In genomic region chr11:115812095-115812494, GRCm38 (mm10) we compare ENCODE assay signal across 9 mouse cellular contexts. TPM values are rescaled to one million over a fixed set of nuclear protein-coding genes. Genes with fewer than 3 reads are reported as not detected.
DNase-seq lines count a peak whose midpoint lies in the region; ATAC-seq lines count a peak whose summit lies in the region.
"Had no signal": no experiment of that assay in that cellular context is flagged by ENCODE, and none has a peak within 500 bp of the region (broad histone marks: within the 10 kb centered on the region; RNA-seq: fewer than 3 reads in every experiment).

No protein-coding gene starts in this region.

- no peak overlapping the region for H3K27ac ChIP-seq in forebrain, embryonic 14.5 days (ENCODE audit: low read depth, low read length)
- H3K27ac ChIP-seq in hindbrain, embryonic 16.5 days (ENCODE audit: low read depth, low read length): peak overlapping the region; percentile 44
- peak overlapping the region; percentile 84 for H3K27ac ChIP-seq in liver, embryonic 13.5 days
- peak overlapping the region; percentile 76; the same call in 1 of the 2 replicates for H3K27ac ChIP-seq in neural tube, embryonic 15.5 days (replicated peaks)

- peak overlapping the region; percentile 89 for H3K9ac ChIP-seq in forebrain, embryonic 14.5 days (ENCODE audit: low read length)
- H3K9ac ChIP-seq in hindbrain, embryonic 16.5 days (ENCODE audit: low read depth, low read length): peak overlapping the region; percentile 63
- peak overlapping the region; percentile 87 for H3K9ac ChIP-seq in liver, embryonic 13.5 days
- peak overlapping the region; percentile 48 for H3K9ac ChIP-seq in neural tube, embryonic 15.5 days (replicated peaks)

- peak; percentile 64 for DNase-seq in adrenal gland, adult 8-10 months
- no peak for DNase-seq in forebrain, embryonic 14.5 days (ENCODE audit: low spot score)
- no peak for DNase-seq in liver, embryonic 13.5 days
- no peak for DNase-seq in frontal cortex, postnatal 14 days (ENCODE audit: low spot score in 2 of 2)
- DNase-seq in natural killer cell, adult 2 months (ENCODE audit: low spot score in 2 of 2): no peak

- 31% methylated on average over 7 of the region's 7 CpGs for WGBS in forebrain, embryonic 14.5 days
- 20% methylated on average over 7 of the region's 7 CpGs for WGBS in hindbrain, embryonic 16.5 days
- WGBS in liver, embryonic 13.5 days (ENCODE audit: insufficient replicate concordance): 70% methylated on average over 7 of the region's 7 CpGs
- WGBS in neural tube, embryonic 15.5 days: 33% methylated on average over 7 of the region's 7 CpGs

- H3K4me3 ChIP-seq in forebrain, embryonic 14.5 days (ENCODE audit: low read depth, low read length): peak overlapping the region; percentile 97
- peak overlapping the region; percentile 91 for H3K4me3 ChIP-seq in hindbrain, embryonic 16.5 days (ENCODE audit: low read length)
- H3K4me3 ChIP-seq in liver, embryonic 13.5 days (replicated peaks): peak overlapping the region; percentile 76
- peak overlapping the region; percentile 84 for H3K4me3 ChIP-seq in neural tube, embryonic 15.5 days (replicated peaks)

- H3K4me2 ChIP-seq in forebrain, embryonic 14.5 days (ENCODE audit: low read length): peak overlapping the region; percentile 66
- H3K4me2 ChIP-seq in hindbrain, embryonic 16.5 days (ENCODE audit: low read length): peak overlapping the region; percentile 98
- H3K4me2 ChIP-seq in liver, embryonic 13.5 days: peak overlapping the region; percentile 95
- H3K4me2 ChIP-seq in neural tube, embryonic 15.5 days: peak overlapping the region; percentile 96

- no peaks in the 10 kb centered on the region for H3K27me3 ChIP-seq in forebrain, embryonic 14.5 days (replicated peaks; ENCODE audit: control insufficient read depth, insufficient read depth, low read length)
- no peaks in the 10 kb centered on the region for H3K27me3 ChIP-seq in hindbrain, embryonic 16.5 days (replicated peaks; ENCODE audit: control insufficient read depth, insufficient read depth, low read length)
- H3K27me3 ChIP-seq in liver, embryonic 13.5 days: no peaks in the 10 kb centered on the region
- no peaks in the 10 kb centered on the region for H3K27me3 ChIP-seq in neural tube, embryonic 15.5 days (replicated peaks)

- H3K9me3 ChIP-seq in forebrain, embryonic 14.5 days (replicated peaks; ENCODE audit: control insufficient read depth, low read length): no peaks in the 10 kb centered on the region
- no peaks in the 10 kb centered on the region for H3K9me3 ChIP-seq in hindbrain, embryonic 16.5 days (ENCODE audit: control insufficient read depth, low read length)
- no peaks in the 10 kb centered on the region for H3K9me3 ChIP-seq in liver, embryonic 13.5 days (replicated peaks)
- no peaks in the 10 kb centered on the region for H3K9me3 ChIP-seq in neural tube, embryonic 15.5 days (replicated peaks)
- H3K9me3 ChIP-seq: G1E had no signal

- peaks cover 44% of the 10 kb centered on the region for H3K4me1 ChIP-seq in forebrain, embryonic 14.5 days (ENCODE audit: control insufficient read depth, insufficient read depth, low read length)
- peaks cover 54% of the 10 kb centered on the region for H3K4me1 ChIP-seq in hindbrain, embryonic 16.5 days (ENCODE audit: control insufficient read depth, insufficient read depth, low read depth, low read length)
- H3K4me1 ChIP-seq in liver, embryonic 13.5 days (replicated peaks): peaks cover 82% of the 10 kb centered on the region
- H3K4me1 ChIP-seq in neural tube, embryonic 15.5 days: peaks cover 77% of the 10 kb centered on the region

- H3K36me3 ChIP-seq in forebrain, embryonic 14.5 days (ENCODE audit: control insufficient read depth, insufficient read depth, low read length): peaks cover 19% of the 10 kb centered on the region
- no peaks in the 10 kb centered on the region for H3K36me3 ChIP-seq in hindbrain, embryonic 16.5 days (ENCODE audit: control insufficient read depth, insufficient read depth, low read length)
- peaks cover 33% of the 10 kb centered on the region for H3K36me3 ChIP-seq in liver, embryonic 13.5 days
- peaks cover 4% of the 10 kb centered on the region for H3K36me3 ChIP-seq in neural tube, embryonic 15.5 days

- ATAC-seq in forebrain, embryonic 14.5 days: no peak
- ATAC-seq in hindbrain, embryonic 16.5 days: no peak
- no peak for ATAC-seq in liver, embryonic 13.5 days (ENCODE audit: low read depth)
- ATAC-seq in neural tube, embryonic 15.5 days (ENCODE audit: low FRiP score): no peak
- ATAC-seq in CD4-positive, CD25-positive, alpha-beta regulatory T cell, adult 4 months: no peak

RNA-seq across cellular contexts. Expression of gene Caskin2, which starts 1.3 kb away (rescaled TPM):
- 10 to 100 TPM; 60.6 to 97.3 (median 78.2) TPM for total RNA-seq in adrenal gland, adult 8-10 months (2022)
- polyA plus RNA-seq in forebrain, embryonic 14.5 days (2014; fragmentation: Nextera tagmentation; extraction: Ambion mirVana): 8.0 and 8.9 TPM in 2 replicates
- polyA plus RNA-seq in hindbrain, embryonic 16.5 days (2015; fragmentation: Nextera tagmentation; extraction: Ambion mirVana): 9.0 and 12.6 TPM in 2 replicates
- polyA plus RNA-seq in liver, embryonic 13.5 days (2015; fragmentation: Nextera tagmentation; extraction: Ambion mirVana): 5.7 and 6.0 TPM in 2 replicates
- polyA plus RNA-seq in neural tube, embryonic 15.5 days (2015; fragmentation: Nextera tagmentation; extraction: Ambion mirVana): 9.8 and 10.2 TPM in 2 replicates
- under 1 TPM; 0.69 to 0.85 TPM for polyA plus RNA-seq in CD4-positive, CD25-positive, alpha-beta regulatory T cell, adult 4 months (2017; shearing (Covaris generic))

RNA-seq across cellular contexts. Expression of gene Tsen54, which starts 2.4 kb away (rescaled TPM):
- 10 to 100 TPM; 20.0 to 32.2 (median 25.4) TPM for total RNA-seq in adrenal gland, adult 8-10 months (2022)
- polyA plus RNA-seq in forebrain, embryonic 14.5 days (2014; fragmentation: Nextera tagmentation; extraction: Ambion mirVana): 15.2 and 19.1 TPM in 2 replicates
- 18.7 and 23.3 TPM in 2 replicates for polyA plus RNA-seq in hindbrain, embryonic 16.5 days (2015; fragmentation: Nextera tagmentation; extraction: Ambion mirVana)
- 19.3 and 20.1 TPM in 2 replicates for polyA plus RNA-seq in liver, embryonic 13.5 days (2015; fragmentation: Nextera tagmentation; extraction: Ambion mirVana)
- polyA plus RNA-seq in neural tube, embryonic 15.5 days (2015; fragmentation: Nextera tagmentation; extraction: Ambion mirVana): 22.0 and 23.7 TPM in 2 replicates
- 10 to 100 TPM; 11.0 to 16.2 TPM for polyA plus RNA-seq in CD4-positive, CD25-positive, alpha-beta regulatory T cell, adult 4 months (2017; shearing (Covaris generic))

RNA-seq across cellular contexts. Expression of gene Llgl2, which starts 11.8 kb away (rescaled TPM):
- 10 to 100 TPM; 10.5 to 13.4 (median 11.5) TPM for total RNA-seq in adrenal gland, adult 8-10 months (2022)
- 0.70 and 1.3 TPM in 2 replicates for polyA plus RNA-seq in forebrain, embryonic 14.5 days (2014; fragmentation: Nextera tagmentation; extraction: Ambion mirVana)
- polyA plus RNA-seq in hindbrain, embryonic 16.5 days (2015; fragmentation: Nextera tagmentation; extraction: Ambion mirVana): 1.3 and 2.1 TPM in 2 replicates
- polyA plus RNA-seq in liver, embryonic 13.5 days (2015; fragmentation: Nextera tagmentation; extraction: Ambion mirVana): 9.8 and 10.2 TPM in 2 replicates
- polyA plus RNA-seq in neural tube, embryonic 15.5 days (2015; fragmentation: Nextera tagmentation; extraction: Ambion mirVana): 0.97 and 8.8 TPM in 2 replicates
- 10 to 100 TPM in 1 of 2 experiments, 1 to 10 TPM in 1; 7.9 to 11.1 TPM for polyA plus RNA-seq in CD4-positive, CD25-positive, alpha-beta regulatory T cell, adult 4 months (2017; shearing (Covaris generic))

RNA-seq across cellular contexts. Expression of gene Myo15b, which starts 46.1 kb away (rescaled TPM):
- 1 to 10 TPM in 1 of 4 experiments, under 1 TPM in 2, not detected in 1; 0.09 to 1.1 (median 0.32) TPM for total RNA-seq in adrenal gland, adult 8-10 months (2022)
- polyA plus RNA-seq in forebrain, embryonic 14.5 days (2014; fragmentation: Nextera tagmentation; extraction: Ambion mirVana): not detected in 2 replicates
- 0.16 and 0.31 TPM in 2 replicates for polyA plus RNA-seq in hindbrain, embryonic 16.5 days (2015; fragmentation: Nextera tagmentation; extraction: Ambion mirVana)
- 0.36 and 0.46 TPM in 2 replicates for polyA plus RNA-seq in liver, embryonic 13.5 days (2015; fragmentation: Nextera tagmentation; extraction: Ambion mirVana)
- 0.12 and 5.0 TPM in 2 replicates for polyA plus RNA-seq in neural tube, embryonic 15.5 days (2015; fragmentation: Nextera tagmentation; extraction: Ambion mirVana)
- not detected for polyA plus RNA-seq in CD4-positive, CD25-positive, alpha-beta regulatory T cell, adult 4 months (2017; shearing (Covaris generic))

RNA-seq across cellular contexts. Expression of gene Tmem94, which starts 46.9 kb away (rescaled TPM):
- total RNA-seq in adrenal gland, adult 8-10 months (2022): 100 to 1,000 TPM in 2 of 4 experiments, 10 to 100 TPM in 2; 83.2 to 102 (median 95.5) TPM
- polyA plus RNA-seq in forebrain, embryonic 14.5 days (2014; fragmentation: Nextera tagmentation; extraction: Ambion mirVana): 12.4 and 19.6 TPM in 2 replicates
- polyA plus RNA-seq in hindbrain, embryonic 16.5 days (2015; fragmentation: Nextera tagmentation; extraction: Ambion mirVana): 22.0 and 29.0 TPM in 2 replicates
- 8.2 and 10.9 TPM in 2 replicates for polyA plus RNA-seq in liver, embryonic 13.5 days (2015; fragmentation: Nextera tagmentation; extraction: Ambion mirVana)
- polyA plus RNA-seq in neural tube, embryonic 15.5 days (2015; fragmentation: Nextera tagmentation; extraction: Ambion mirVana): 20.3 and 21.2 TPM in 2 replicates
- 10 to 100 TPM in 1 of 2 experiments, 1 to 10 TPM in 1; 8.5 to 17.5 TPM for polyA plus RNA-seq in CD4-positive, CD25-positive, alpha-beta regulatory T cell, adult 4 months (2017; shearing (Covaris generic))
